Mouse (Mus musculus) NIH3T3 (cell line): ENCODE measurements around the gene Chd5.

Source experiments
- DNase-seq: peaks from one replicate; pipeline ENCODE4 v3.0.0-alpha.2; 2012; ENCODE audit warnings: low read depth

Gene Chd5

DNA sequence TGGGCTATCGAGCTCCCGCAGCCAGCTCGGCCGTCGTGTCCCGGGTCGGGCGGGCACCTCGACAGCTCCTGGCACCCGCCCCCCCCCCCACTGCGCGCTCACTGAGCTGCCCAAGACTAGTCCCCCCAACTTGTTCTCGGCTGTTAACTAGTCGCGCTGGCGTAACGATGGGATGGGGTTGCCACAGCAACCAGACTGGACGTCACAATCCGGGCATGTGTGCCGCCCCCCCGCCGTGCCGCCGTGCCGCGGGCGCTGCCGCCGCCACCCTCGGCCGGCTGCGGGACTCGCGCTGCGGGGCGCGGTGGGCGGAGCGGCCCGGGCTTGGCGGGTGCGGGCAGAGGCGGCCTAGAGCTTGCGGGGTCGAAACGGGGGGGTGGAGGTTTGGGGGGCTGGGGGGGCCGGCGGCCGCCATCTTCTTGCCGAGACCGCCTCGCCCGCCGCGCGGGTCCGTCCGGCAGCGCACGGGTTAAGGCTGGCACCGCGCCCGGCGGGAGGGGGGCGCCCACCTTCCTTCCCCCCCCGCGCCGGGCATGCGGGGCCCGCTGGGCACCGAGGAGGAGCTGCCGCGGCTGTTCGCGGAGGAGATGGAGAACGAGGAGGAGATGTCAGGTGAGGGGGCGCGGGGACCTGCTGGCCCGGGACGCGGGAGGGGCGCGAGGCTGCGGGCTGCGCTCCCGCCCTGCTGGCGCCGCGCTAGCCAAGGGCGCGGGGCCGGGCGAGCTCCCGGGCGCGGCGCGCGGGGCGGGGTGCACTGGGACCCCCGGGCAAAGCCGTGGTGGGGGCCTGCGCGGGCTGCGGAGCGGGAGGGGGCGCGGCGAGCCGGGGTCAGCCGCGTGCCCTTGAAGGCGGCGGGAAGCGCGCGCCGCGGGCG lies at the start of gene Chd5:
Chd5 (plus strand) TSS at position 233 of the 874 bp plus-strand sequence.
- DNase-seq = no peak

GRCm38 (mm10) chr4:152290385-152290784 lies 48.1 kb upstream of the Chd5 start:
- no peak for DNase-seq

GRCm38 (mm10) chr4:152290991-152291390 lies 47.5 kb upstream of the Chd5 start:
- no peak for DNase-seq

GRCm38 (mm10) chr4:152291562-152291961 lies 46.9 kb upstream of the Chd5 start, which contains the start of gene Hes3:
TSS of gene Hes3 (minus strand) at chr4:152291662.
- no peak for DNase-seq

DNA sequence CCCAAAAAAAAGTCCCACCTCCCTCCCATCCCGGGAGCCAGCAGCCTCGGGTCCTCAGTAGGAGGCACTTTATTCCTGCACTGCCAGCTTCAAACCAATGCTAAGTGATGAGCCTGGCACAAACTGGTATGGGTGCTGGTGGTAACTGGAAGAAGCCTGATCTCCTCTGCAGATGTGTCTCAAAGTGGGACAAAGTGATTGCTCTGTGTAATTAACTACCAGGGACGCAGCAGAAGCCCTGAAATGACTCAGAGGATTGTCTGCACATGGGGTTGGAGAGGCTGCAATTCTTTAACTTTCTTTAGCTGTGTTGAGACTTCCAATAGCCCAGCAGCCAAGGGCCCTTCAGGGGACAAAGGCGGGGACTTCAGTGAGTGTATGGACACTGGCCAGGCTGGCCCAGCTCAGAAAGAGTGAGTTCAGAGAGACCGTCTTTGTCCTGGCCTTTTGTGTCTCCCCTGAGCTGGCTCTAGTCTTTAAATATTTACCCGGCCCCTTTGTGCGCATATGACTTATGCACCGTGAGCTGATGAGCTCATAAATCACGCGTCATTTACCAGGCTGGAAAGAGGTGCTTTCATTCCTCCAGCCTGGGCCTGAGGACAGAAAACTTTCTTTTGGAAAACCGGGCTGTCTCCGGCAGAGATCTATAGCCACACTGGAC lies 46.2 kb upstream of the Chd5 start:
- DNase-seq = peak; percentile 61

DNA sequence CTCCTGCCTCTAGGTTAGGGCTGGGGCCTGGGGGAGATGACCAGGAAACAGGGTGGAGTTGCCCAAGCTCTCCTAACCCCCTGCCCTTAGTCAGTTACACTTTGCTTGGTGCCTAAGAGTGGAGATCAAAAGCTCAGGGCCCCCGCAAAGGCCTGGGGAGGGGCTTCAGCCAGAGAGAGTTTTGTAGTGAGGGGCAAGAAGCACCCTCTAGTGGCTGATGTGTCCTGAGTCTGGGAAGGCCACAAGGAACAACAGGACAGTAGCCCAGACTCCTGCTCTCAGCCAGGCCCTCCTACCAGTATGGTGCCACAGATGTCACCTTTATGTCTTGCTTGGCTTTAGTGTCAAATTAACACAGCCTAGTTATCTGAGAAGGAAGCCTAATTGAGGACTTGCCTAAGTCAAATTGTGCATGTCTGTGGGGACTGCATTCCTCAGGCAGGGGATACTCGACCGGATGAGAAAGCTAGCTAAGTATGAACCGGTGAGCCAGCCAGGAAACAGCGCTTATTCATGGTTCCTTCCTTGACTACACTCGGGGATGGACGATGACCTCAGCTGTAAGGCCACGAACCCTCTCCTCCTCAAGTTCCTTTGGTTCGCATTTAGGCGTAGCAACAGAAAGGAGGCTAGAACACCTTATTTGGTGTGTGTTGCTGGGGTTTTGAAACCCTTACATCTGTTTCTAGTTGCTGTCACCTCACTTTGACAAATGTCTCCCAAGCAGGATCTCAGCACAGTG lies 44.1 kb upstream of the Chd5 start:
- peak; percentile 47 for DNase-seq

DNA sequence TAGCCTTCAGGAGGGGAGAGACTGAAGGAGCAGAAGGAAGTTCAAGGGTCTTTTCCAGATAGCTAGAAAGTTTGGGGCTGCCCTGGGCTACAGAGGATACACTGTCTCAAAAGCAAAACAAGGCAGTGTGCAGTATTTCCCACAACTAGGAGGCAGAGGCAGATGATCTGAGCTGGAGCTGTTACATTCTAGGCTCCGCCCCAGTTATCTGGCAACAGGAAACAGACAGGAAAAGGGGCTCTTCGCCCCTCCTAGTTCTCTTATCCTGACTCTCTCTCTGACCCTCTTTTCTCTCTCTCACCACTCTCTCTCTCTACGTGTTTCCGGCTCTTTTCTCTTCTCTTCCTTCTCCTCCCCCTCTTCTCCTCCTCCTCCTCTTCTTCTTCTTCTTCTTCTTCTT lies 42.5 kb upstream of the Chd5 start:
- DNase-seq = peak; percentile 52

DNA sequence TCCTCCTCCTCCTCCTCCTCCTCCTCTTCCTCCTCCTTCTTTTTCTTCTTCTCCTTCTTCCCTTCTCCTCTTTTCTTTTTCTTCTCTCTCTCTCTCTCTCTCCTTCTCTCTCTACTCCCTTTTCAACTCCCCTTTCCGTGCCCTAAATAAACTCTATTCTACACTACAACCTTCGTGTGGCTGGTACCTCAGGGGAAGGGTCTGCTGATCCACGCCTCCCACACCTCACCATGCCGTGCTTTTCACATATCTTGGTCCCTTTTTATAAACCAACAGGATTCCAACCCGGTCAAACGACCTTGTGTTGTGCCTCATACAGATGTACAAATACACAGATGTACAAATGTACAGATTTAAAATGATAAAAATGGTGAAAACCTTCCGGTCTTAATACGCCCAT lies 42.1 kb upstream of the Chd5 start:
- no peak for DNase-seq

- DNase-seq = peak; percentile 99
These were observed 41.3 kb upstream of the Chd5 start, which contains the start of gene Icmt for GRCm38 (mm10) chr4:152296874-152297861. TSS of gene Icmt (plus strand) at chr4:152297227.

- no peak for DNase-seq
These were observed 39.6 kb upstream of the Chd5 start for GRCm38 (mm10) chr4:152298836-152299235.

DNA sequence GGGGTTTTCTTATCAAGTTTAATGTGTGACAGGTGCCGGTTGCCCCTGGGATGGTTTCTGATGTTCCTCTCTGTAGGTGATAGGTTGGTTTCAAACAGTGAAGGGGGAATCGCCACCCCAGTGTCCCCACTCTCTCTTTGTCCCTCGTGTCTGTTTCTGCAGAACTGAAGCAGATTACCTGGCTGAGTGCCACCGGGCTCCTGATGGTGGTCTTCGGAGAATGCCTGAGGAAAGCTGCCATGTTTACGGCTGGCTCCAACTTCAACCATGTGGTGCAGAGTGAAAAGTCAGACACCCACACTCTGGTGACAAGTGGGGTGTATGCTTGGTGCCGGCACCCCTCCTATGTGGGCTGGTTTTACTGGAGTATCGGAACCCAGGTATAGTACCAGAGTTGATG lies 38.1 kb upstream of the Chd5 start:
- no peak for DNase-seq

DNA sequence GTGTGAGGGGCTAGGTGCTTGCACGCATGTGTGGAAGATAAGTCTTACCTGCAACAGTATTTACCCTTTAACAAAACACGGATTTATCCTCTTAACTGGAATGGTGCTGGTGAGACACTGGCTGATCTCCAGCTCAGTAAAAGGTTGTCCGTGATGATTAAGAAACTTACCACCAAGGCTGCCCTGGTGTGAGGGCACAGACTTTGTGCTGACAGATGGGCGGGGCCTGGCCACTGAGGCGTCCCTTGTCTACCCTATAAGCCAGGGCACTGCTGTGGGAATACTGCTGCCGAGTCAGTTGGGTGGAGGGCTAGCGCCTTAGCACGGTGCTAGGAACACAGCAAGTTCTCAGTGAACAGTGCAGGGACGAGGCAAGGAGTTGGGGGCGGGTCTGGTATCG lies 36.4 kb upstream of the Chd5 start:
- DNase-seq = no peak

DNA sequence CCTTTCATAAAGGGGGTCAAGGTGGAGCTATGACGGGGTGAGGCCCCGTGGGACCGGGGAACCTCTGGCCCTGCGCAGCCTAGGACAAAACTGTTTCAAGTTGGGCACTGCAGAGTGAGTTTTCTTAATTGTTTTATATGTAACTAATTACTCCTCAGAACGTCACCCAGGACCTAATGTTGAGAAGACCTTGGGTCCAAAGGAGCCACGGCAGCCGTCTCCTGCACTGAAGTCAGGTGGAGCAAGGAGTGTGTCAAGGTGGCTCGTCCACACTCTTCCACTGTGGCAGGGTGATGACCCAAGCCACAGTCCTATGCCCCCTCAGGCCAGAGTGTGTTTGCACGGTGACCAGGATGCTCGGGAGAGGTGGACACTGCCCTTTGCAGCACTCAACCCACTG lies 35.3 kb upstream of the Chd5 start:
- DNase-seq = no peak

- DNase-seq = no peak
These were observed 33.8 kb upstream of the Chd5 start for GRCm38 (mm10) chr4:152304685-152305084.

DNA sequence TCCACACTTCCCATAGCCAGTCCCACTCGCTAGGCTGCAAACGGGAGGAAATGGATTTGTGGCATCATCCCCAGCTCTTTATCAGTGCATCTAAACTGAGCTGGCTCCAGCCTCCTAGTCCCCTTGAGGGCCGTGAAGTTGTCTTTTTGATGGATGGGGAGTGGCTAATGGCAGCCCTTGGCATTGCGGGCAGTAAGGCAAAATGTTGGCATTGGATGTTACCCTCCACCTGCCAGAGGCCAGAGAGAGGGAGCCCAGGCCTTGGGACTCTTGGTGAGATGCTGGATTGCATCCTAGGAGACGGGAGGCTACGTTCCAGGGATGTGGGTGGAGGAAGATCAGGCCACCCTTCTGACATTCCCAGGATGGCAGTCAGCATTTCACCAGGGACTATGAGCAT lies 32.5 kb upstream of the Chd5 start:
- DNase-seq = no peak

DNA sequence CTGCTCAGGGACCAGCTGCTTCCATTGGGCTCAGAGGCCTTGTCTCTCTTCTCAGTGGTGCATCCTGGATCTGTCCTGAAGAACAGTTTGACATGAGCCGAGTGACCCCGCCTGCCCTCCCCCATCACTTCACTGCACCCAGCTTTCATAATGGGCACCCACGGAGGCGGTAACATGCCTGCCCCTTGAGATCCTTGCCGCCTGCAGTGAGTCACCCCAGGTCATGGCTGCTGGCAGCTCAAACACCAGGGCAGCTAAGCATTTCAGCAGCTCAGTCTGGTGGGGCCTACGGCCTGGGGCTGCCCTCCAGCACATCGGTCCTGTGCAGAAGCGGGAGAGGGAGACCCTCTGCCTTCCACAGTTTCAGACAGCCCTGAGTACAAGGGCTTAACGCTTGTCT lies 30.9 kb upstream of the Chd5 start:
- no peak for DNase-seq

- no peak for DNase-seq
These were observed 26.3 kb upstream of the Chd5 start for GRCm38 (mm10) chr4:152312186-152312585.

DNA sequence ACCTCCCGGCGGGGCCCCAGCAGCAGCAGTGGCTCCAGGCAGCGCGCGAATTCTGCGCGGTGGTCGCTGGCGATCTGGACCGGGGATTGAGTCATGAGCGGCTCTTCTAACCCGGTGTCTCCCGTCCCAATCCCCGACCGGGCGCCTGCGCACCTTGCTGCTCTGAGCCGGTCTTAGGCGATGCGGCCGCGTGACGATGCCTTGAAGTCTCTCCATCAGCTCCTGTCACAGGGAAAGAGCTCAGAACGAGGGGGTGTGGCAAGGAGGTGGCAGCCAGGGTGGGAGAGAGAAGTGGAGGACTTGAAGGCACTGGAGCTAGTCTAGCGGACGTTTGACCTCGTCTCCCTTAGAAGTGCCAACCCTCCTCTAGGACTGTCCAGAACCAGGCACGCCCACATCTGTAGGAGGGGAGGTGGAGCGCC lies 25.2 kb upstream of the Chd5 start:
- DNase-seq = no peak

DNA sequence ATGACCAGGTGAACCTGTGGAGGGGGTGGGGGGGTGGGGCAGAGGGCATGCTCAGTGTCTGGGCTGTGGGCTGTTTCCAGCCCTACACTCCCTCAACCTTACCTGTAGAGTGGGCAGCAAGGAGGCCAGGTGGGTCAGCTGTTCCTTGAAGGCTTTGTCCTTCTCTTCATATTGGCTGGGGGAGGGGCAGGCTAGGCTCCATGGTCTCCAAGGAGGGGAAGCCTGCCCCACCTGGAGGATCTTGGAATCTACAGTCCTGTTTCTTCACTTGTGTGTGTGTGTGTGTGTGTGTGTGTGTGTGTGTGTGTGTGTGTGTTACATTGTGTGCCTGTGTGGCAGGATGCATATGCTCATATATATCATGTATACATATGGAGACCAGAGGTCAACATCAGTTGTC lies 24.5 kb upstream of the Chd5 start:
- peak; percentile 60 for DNase-seq

DNA sequence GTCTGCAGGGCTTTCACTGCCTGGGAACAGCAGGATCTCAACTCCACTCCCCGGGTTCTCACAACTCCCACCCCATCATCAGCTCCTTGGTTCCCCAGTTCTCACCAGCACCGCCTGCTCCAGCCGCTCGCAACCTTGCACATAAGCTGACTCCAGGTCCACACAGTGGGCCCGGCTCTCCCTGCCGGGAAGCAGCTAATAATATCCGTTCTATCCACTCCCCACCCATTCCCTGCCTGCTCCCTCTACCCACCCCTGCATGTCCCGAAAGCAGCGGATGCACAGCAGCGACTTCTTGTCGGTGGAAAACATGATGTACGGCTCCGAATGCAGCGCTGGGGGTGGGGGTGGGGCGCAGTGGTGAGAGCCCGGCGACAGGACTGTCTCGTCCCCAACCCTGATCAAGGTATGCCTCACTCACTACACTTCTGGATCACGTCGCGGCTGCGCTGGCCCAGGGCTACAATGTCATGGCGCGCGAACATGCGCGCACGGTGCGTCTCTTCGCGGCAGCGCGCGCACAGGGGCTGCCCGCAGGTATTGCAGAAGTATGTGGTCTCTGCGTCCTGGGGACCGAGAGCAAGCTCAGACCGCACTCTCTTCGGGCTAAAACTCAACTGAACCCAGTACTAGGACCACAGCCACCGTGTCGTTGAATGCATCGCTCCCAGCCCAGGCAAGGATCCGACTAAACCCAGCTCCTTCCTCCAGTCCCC lies 22.8 kb upstream of the Chd5 start:
- DNase-seq = no peak

GRCm38 (mm10) chr4:152317631-152318033 lies 20.8 kb upstream of the Chd5 start:
- DNase-seq = no peak
